Mouse (Mus musculus) heart, postnatal 0 days (tissue): ENCODE data around the gene Rnf208.

Source experiments
- CTCF ChIP-seq: IDR thresholded peaks from 2 replicates; pipeline ENCODE4 v1.5.1; 2016; ENCODE audit warnings: antibody characterized with exemption, control low read depth, low read depth
- EP300 ChIP-seq: IDR thresholded peaks from 2 replicates; pipeline ENCODE4 v1.6.1; 2016; ENCODE audit warnings: antibody characterized with exemption, low read depth

DNA sequence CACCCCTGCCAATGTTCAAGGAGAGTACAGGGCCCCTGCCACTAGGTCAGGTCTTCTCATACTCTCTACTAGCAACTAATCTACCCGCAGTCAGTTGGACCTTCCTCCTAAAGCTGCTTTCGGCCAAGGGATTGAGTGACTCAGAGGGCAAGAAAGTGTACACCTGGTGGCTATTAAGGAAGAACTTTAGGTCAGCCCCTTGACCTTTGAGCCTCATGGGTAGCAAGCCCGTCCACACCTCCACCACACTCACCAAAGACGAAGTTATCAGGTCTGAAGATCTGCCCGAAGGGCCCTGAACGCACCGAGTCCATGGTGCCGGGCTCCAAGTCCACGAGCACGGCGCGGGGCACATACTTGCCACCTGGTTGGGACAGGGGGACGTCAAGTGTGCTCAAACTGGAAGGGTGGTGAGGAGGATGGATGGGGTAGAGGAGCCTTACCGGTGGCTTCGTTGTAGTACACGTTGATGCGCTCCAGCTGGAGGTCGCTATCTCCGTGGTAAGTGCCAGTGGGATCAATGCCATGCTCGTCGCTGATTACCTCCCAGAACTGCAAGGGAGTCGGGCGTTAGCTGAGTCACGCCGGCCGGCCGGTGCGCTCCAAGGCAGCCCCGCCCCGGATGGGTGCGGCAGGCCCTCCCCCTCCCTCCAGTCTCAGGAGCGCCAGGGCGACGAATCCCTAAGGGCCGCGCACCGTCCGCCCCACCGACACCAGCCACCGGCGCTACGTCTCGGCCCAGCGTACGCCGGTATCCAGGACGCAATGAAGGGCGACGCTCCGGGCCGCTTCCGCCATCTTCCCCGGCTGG, 18.2 kb upstream of the Rnf208 start:
- TF ChIP-seq CTCF = no peak
- peak; percentile 73 for TF ChIP-seq EP300
